Mouse (Mus musculus) stomach, embryonic 16.5 days (tissue): ENCODE measurements at regions not wholly inside any gene's neighbourhood (a gene's known extent, or its start where the extent isn't known, plus 50 kb on each side); places are given as distances from the start of the nearest gene placed in this dataset.

Experiments used
- ATAC-seq: fragments of 200-750 bp; cut with Nextera tagmentation; 2 replicates; pipeline ENCODE4 v1.8.0; 2017; ENCODE audit warnings: moderate number of reproducible peaks, moderate TSS enrichment; ENCODE audit not compliant: insufficient read depth, low FRiP score
- H3K27ac ChIP-seq: fragments of 300-500 bp; sonication (generic); 2 replicates; pipeline ENCODE4 v1.5.1; 2014; ENCODE audit warnings: low read length
- H3K27me3 ChIP-seq: fragments of 300-500 bp; sonication (generic); 2 replicates; pipeline ENCODE4 v1.6.1; 2014; ENCODE audit warnings: low read length, control low read depth, mixed read lengths; ENCODE audit not compliant: control insufficient read depth, insufficient read depth
- H3K36me3 ChIP-seq: fragments of 300-500 bp; sonication (generic); 2 replicates; pipeline ENCODE4 v1.6.1; 2014; ENCODE audit warnings: low read length; ENCODE audit not compliant: control insufficient read depth, insufficient read depth
- H3K4me1 ChIP-seq: fragments of 300-500 bp; sonication (generic); 2 replicates; pipeline ENCODE4 v1.6.1; 2014; ENCODE audit warnings: low read length, control low read depth, mixed read lengths; ENCODE audit not compliant: control insufficient read depth, insufficient read depth
- H3K4me2 ChIP-seq: fragments of 300-500 bp; sonication (generic); 2 replicates; pipeline ENCODE4 v1.6.1; 2014; ENCODE audit warnings: low read depth, low read length, mixed read lengths
- H3K4me3 ChIP-seq: fragments of 300-500 bp; sonication (generic); replicated peaks from 2 replicates; pipeline ENCODE4 v1.5.1; 2014; ENCODE audit warnings: mild to moderate bottlenecking, low read length
- H3K9ac ChIP-seq: fragments of 300-500 bp; sonication (generic); 2 replicates; pipeline ENCODE4 v1.6.1; 2014; ENCODE audit warnings: low read length
- H3K9me3 ChIP-seq: fragments of 300-500 bp; sonication (generic); replicated peaks from 2 replicates; pipeline ENCODE4 v1.6.1; 2016; ENCODE audit warnings: low read length, control low read depth; ENCODE audit not compliant: control insufficient read depth
- WGBS: fragments of 180-500 bp; shearing (Covaris S2); extraction: QIAGEN DNeasy Blood & Tissue Kit; methylation state at CpG from one replicate; pipeline ENCODE4 v1.1.7; 2014; 5-methylcytosine and 5-hydroxymethylcytosine counted together

DNA sequence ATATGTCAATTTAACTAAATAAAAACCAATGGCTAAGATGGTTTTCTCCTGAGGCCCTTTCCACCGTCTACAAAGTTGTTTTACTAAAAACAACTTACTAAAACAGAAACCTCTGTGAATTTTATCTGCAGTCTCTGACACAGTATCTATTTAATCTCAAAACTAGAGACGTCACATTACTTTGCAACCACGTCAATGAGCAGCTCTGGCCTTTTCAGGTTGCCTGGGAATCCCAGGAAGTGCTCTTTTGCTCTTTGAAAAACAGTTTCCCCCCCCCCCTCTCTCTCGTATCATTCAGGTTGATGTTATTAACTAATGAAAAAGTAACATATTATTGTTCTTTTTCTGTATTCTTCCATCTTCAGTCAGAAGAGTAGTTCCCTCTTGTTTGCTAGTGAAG lies 216.1 kb upstream of the Gm11114 start:
- Histone ChIP-seq H3K4me2 (no peak overlapping the region), H3K4me3 (no peak overlapping the region), H3K36me3 (no peaks in the 10 kb centered on the region), H3K4me1 (no peaks in the 10 kb centered on the region), H3K9ac (no peak overlapping the region), H3K27me3 (no peaks in the 10 kb centered on the region), H3K9me3 (no peaks in the 10 kb centered on the region), H3K27ac (no peak overlapping the region)
- 61% methylated on average over 4 of the region's 4 CpGs for WGBS
- ATAC-seq: no peak

DNA sequence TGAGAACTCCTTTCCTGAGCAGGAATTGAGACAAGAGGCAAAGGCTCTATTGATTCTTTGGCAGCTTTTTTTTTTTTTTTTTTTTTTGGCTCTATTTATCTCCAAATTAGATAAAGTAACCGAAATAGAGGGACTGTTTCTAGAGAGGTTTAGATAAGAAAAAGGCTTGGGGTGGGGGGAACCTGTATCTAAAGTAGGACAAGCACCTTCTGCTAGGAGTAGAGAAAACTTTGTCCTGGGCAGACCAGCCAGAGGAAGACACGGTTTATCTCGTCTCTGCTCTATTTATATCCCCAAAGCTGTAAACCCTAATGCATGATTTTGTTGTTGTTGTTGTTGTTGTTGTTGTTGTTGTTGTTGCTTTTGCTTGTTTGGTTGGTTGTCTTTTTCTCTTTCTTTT lies 199.6 kb upstream of the Gm11114 start:
- H3K36me3 ChIP-seq: no peaks in the 10 kb centered on the region
- no peak for ATAC-seq
- H3K4me2 ChIP-seq: no peak overlapping the region
- H3K9ac ChIP-seq: no peak overlapping the region
- no peaks in the 10 kb centered on the region for H3K9me3 ChIP-seq
- H3K4me1 ChIP-seq: no peaks in the 10 kb centered on the region
- WGBS: 69% methylated on average over 3 of the region's 3 CpGs
- H3K27ac ChIP-seq: no peak overlapping the region
- H3K4me3 ChIP-seq: no peak overlapping the region
- no peaks in the 10 kb centered on the region for H3K27me3 ChIP-seq

DNA sequence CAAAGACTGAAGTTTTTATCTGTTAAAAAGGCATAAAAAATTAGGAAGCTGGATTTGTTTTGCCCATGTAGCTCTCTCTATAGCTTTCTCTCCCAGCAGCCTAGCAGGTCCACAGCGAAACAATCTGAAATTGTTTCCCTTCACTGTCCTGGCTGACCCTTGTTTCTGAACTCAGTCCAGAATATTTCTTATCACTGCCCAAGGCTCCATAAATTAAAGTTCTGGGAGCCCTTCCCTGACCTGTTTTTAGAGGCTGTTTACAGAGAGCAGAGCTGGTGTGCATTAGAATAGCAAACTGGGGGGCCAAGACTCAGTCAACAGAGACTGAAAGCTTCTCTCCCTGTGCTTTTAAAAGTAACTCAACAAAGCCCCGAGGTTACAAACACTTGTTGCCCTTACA lies 198.3 kb upstream of the Gm11114 start:
- Histone ChIP-seq H3K27me3 (no peaks in the 10 kb centered on the region), H3K4me1 (no peaks in the 10 kb centered on the region), H3K27ac (no peak overlapping the region), H3K4me3 (no peak overlapping the region), H3K4me2 (no peak overlapping the region), H3K9ac (no peak overlapping the region), H3K36me3 (no peaks in the 10 kb centered on the region), H3K9me3 (no peaks in the 10 kb centered on the region)
- no peak for ATAC-seq
- 57% methylated on average over 2 of the region's 2 CpGs for WGBS

DNA sequence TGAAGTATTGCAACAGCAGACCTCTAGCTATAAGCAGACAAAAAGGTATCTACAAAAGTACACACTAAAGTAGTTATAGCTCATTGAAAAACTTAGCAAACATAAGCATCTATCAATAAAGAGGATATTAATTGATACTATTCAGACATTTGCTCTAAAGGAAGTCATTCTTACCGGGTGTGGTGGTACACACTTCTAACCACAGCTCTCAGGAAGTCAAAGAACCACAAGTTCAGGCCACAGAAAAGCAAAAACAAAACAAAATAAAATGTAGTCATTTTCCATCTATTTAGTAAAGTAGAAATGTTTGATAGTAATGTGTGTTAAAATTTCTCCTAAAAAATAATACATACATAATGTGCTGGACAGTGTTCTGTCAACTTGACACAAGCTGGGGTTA lies 192.5 kb upstream of the Gm11114 start:
- 76% methylated on average over 1 of the region's 1 CpGs for WGBS
- ATAC-seq: no peak
- H3K27me3 ChIP-seq: no peaks in the 10 kb centered on the region

DNA sequence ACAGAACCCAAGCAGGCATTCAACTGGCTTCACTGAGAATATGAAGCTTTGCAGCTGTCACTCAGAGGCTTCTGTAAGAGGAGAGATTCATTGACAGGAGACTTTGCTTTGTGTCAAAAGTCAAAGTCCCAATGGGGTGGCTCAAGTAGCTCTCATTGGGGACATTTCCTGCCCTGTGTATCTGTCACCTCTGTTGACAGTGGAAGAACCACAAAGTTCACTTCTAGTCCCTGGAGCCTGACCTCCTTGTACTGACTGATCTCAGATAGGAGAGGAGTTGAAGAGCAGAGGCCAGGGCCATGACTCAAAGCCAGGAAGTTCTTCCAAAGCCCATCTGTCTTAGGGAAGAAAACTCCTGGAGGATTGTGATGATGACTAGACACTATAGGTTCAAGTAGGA lies 191.5 kb upstream of the Gm11114 start:
- Histone ChIP-seq H3K36me3 (no peaks in the 10 kb centered on the region), H3K9me3 (no peaks in the 10 kb centered on the region), H3K4me3 (no peak overlapping the region), H3K9ac (no peak overlapping the region), H3K4me2 (no peak overlapping the region), H3K27ac (no peak overlapping the region), H3K27me3 (no peaks in the 10 kb centered on the region), H3K4me1 (no peaks in the 10 kb centered on the region)
- ATAC-seq: no peak

More for the DNA sequence above, 192.5 kb upstream of the Gm11114 start:
- H3K4me1 ChIP-seq: no peaks in the 10 kb centered on the region
- no peaks in the 10 kb centered on the region for H3K9me3 ChIP-seq
- no peak overlapping the region for H3K27ac ChIP-seq
- H3K9ac ChIP-seq: no peak overlapping the region
- no peak overlapping the region for H3K4me3 ChIP-seq
- H3K4me2 ChIP-seq: no peak overlapping the region
- no peaks in the 10 kb centered on the region for H3K36me3 ChIP-seq

DNA sequence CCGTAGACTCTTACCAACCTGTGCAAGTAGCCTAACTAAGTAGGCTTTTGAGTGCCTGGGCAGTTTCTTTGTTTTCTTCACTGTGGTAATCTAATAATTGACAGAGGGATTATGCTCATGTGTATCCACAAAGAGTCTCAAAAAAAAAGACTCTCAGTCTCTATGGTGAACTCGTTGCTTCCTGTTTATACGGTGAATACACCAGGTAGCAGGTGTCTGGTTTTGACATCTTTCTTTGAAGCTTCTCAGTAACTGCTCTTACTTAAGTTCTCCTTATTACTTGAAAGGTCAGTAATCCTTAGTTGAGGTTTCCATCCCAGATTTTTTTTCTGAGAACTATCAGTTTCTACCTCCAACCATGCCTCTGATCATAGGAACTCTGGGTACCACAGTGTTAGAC lies 188.9 kb upstream of the Gm11114 start:
- Histone ChIP-seq H3K27ac (no peak overlapping the region), H3K4me1 (no peaks in the 10 kb centered on the region), H3K9ac (no peak overlapping the region), H3K27me3 (no peaks in the 10 kb centered on the region), H3K9me3 (no peaks in the 10 kb centered on the region), H3K4me2 (no peak overlapping the region), H3K4me3 (no peak overlapping the region), H3K36me3 (no peaks in the 10 kb centered on the region)
- 64% methylated on average over 3 of the region's 3 CpGs for WGBS
- no peak for ATAC-seq

DNA sequence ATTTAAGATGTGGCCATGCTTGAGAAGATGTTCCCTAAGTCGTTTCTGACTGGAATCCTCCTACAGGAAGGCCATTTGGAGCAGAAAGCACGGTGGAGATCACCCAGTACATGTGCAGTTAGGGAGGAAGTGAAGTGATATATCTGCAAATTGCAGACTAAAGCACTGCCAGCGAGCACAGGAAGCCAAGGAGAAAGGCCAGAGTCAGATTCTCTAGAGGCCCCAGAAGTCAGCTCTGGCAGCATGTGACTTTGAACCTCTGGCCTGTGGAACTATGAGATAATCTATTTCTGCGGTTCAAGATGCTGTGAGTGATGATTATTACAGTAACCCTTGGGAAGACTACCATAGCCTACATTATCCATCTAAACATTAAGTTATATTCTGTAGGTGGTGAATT lies 186.8 kb upstream of the Gm11114 start:
- 57% methylated on average over 4 of the region's 4 CpGs for WGBS
- Histone ChIP-seq H3K36me3 (no peaks in the 10 kb centered on the region), H3K4me2 (no peak overlapping the region), H3K9me3 (no peaks in the 10 kb centered on the region), H3K9ac (no peak overlapping the region), H3K4me3 (no peak overlapping the region), H3K27me3 (no peaks in the 10 kb centered on the region), H3K27ac (peak overlapping the region; percentile 62; the same call in 1 of the 2 replicates), H3K4me1 (no peaks in the 10 kb centered on the region)
- ATAC-seq: no peak

DNA sequence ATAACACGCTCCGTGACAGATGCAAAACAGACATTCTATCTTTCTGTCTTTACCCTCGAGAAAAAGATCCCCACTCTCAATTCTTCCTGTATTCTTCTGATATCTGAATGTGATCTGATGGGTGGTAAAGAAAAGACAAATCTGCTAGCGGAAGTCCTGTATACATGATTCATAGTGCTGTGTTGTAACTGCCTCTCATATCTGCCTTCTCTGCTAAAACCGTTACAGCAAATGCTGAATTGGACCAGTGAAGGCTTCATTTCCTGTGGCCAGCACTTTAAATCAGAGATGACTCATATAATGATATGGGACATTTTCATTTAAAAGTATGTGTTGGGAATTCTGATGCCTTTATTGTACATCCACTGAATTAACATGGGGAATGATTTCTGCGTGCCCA lies 186.0 kb upstream of the Gm11114 start:
- Histone ChIP-seq H3K9me3 (no peaks in the 10 kb centered on the region), H3K27me3 (no peaks in the 10 kb centered on the region), H3K4me3 (no peak overlapping the region), H3K4me1 (no peaks in the 10 kb centered on the region), H3K36me3 (no peaks in the 10 kb centered on the region), H3K4me2 (no peak overlapping the region), H3K27ac (peak overlapping the region; percentile 62), H3K9ac (no peak overlapping the region)
- ATAC-seq: no peak
- 67% methylated on average over 6 of the region's 6 CpGs for WGBS

DNA sequence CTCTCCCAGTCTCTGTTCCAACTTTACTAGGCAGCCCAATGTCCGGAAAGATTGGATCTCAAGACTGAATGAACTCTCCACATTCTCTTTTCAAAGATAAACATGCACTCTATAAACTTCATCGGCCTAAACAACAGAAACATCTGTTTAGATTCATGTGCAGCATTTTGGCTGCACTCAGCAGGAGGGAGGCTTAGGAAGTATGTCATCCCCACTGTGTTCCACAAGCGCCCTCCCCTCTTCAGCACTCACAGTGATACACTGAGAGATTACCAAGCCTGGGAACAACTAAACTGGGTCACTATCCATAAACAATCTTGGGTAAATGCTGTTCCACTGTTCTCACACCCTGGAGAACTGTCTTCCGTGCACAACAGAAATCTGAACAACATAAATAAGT lies 185.5 kb upstream of the Gm11114 start:
- no peaks in the 10 kb centered on the region for H3K27me3 ChIP-seq
- H3K4me2 ChIP-seq: no peak overlapping the region
- H3K4me1 ChIP-seq: no peaks in the 10 kb centered on the region
- H3K9me3 ChIP-seq: no peaks in the 10 kb centered on the region
- 0 out of 2 replicates have a peak overlapping the region, but pooled peaks have one; percentile 52 for H3K27ac ChIP-seq
- H3K36me3 ChIP-seq: no peaks in the 10 kb centered on the region
- H3K4me3 ChIP-seq: no peak overlapping the region
- no peak overlapping the region for H3K9ac ChIP-seq
- 51% methylated on average over 4 of the region's 4 CpGs for WGBS
- ATAC-seq: peak; percentile 82; the same call in 1 of the 2 replicates

DNA sequence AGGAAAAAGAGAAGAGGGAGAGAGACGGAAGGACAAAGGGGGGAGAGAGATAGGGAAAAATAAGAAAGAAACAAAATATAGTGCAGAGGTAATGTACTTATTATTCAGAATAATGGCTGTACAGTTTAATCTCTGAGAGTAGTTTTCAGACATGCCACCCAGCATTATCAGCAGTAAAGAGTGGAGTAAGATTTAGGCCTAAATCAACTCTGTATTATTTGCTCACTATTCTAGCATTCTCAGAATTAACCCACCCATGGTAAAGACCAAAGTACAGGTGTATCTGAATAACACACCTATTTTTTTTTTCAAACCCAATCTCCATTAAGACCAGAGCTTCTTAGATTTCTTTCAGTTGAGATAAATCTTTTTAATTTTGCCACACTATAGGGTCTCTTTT lies 177.7 kb upstream of the Gm11114 start:
- Histone ChIP-seq H3K4me1 (no peaks in the 10 kb centered on the region), H3K9me3 (no peaks in the 10 kb centered on the region), H3K36me3 (no peaks in the 10 kb centered on the region), H3K9ac (no peak overlapping the region), H3K27me3 (no peaks in the 10 kb centered on the region), H3K27ac (no peak overlapping the region), H3K4me2 (no peak overlapping the region), H3K4me3 (no peak overlapping the region)
- WGBS: 91% methylated on average over 1 of the region's 1 CpGs
- peak; percentile 75; the same call in 1 of the 2 replicates for ATAC-seq
